Mouse (Mus musculus): Measurements from ENCODE around the gene Gm43552. TPM values are rescaled to one million over a fixed set of nuclear protein-coding genes. Genes with fewer than 3 reads are reported as not detected.

Gene Gm43552
- polyA plus RNA-seq, 1 experiment = not detected

DNA sequence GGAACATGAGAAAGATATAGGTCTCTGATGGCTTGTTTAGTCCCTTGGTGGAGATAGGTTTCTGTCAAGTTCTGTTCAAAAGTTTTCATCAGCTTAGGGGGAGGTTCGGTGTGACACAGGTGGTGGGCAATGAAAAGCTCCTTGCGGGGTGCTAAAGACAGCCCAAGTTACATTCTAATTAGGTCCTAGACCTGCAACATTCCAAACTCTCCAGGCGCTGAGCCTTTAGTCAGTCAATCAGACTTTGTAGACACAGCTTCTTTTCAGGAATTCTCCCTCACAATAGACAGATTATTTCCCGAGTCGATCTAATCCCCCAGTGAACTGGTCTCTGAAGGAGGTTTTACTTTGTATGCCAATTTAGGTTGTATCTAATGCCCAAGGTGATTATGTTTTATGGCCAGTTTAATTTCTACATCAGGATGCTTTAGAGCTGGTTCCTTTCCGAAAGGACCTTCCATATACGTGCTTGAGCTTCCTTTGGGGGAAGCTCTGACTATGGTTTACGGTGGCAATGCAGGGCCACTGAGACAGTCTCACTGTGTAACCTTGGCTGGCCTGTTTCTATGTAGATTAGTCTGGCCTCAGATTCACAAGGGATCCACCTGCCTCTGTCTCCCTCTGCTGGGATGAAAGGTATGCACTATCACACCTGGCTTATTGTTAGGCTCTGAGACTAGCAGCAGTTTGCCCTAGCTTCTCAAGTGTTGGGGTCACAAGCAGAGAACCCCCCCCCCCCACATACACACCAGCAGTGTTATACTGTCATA, 33.2 kb upstream of the Gm43552 start:
- Histone ChIP-seq H3K9ac (ENCODE audit: low read depth, poor library complexity, severe bottlenecking) (no peak overlapping the region; the same call in 1 of the 2 replicates), H3K27me3 (ENCODE audit: control insufficient read depth, insufficient read depth, low read length, poor library complexity, severe bottlenecking) (no peaks in the 10 kb centered on the region), H3K27ac (ENCODE audit: insufficient read depth, low read length) (peak overlapping the region; percentile 96), H3K9me3 (replicated peaks; ENCODE audit: control insufficient read depth, insufficient read depth, low read length, poor library complexity, severe bottlenecking) (no peaks in the 10 kb centered on the region), H3K36me3 (ENCODE audit: control insufficient read depth, insufficient read depth, low read length, poor library complexity, severe bottlenecking) (no peaks in the 10 kb centered on the region), H3K4me3 (ENCODE audit: low read depth, low read length) (no peak overlapping the region), H3K4me1 (ENCODE audit: control insufficient read depth, insufficient read depth, low read length) (peaks cover 5% of the 10 kb centered on the region)
- TF ChIP-seq CTCF (IDR thresholded peaks at IDR 0.05; ENCODE audit: low read depth, low read length) = peak; percentile 57
- peak; percentile 76 for TF ChIP-seq EP300 (IDR thresholded peaks at IDR 0.05; ENCODE audit: insufficient read depth, low read depth, low read length)
- TF ChIP-seq POLR2A (IDR thresholded peaks at IDR 0.05; ENCODE audit: insufficient read depth, low read length) = no peak

DNA sequence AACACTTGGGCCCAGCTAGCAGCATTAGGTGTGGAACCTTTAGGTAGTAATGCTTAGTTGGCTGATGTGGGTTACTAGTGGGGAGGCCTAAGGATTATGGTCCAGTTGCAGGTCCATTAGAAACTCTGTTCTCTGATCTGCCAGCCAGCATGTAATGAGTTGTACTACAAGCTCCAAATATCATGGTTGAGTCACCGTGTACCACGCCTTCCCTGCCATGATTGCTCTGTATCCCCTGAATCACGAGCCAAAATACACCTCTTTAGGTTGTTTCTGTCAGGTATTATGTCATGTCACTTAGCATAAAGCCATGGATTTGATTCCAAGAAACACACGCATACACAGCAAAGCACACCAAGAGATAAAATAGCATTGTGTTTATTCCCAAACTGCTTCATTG, 32.2 kb upstream of the Gm43552 start:
- H3K9me3 ChIP-seq (replicated peaks; ENCODE audit: control insufficient read depth, insufficient read depth, low read length, poor library complexity, severe bottlenecking) = no peaks in the 10 kb centered on the region
- TF ChIP-seq POLR2A (IDR thresholded peaks at IDR 0.05; ENCODE audit: insufficient read depth, low read length) (no peak), CTCF (IDR thresholded peaks at IDR 0.05; ENCODE audit: low read depth, low read length) (no peak), EP300 (IDR thresholded peaks at IDR 0.05; ENCODE audit: insufficient read depth, low read depth, low read length) (no peak)
- H3K27me3 ChIP-seq (ENCODE audit: control insufficient read depth, insufficient read depth, low read length, poor library complexity, severe bottlenecking) = no peaks in the 10 kb centered on the region
- H3K36me3 ChIP-seq (ENCODE audit: control insufficient read depth, insufficient read depth, low read length, poor library complexity, severe bottlenecking) = no peaks in the 10 kb centered on the region
- no peak overlapping the region for H3K4me3 ChIP-seq (ENCODE audit: low read depth, low read length)
- peak overlapping the region; percentile 96 for H3K27ac ChIP-seq (ENCODE audit: insufficient read depth, low read length)
- H3K4me1 ChIP-seq (ENCODE audit: control insufficient read depth, insufficient read depth, low read length) = peaks cover 5% of the 10 kb centered on the region
- no peak overlapping the region for H3K9ac ChIP-seq (ENCODE audit: low read depth, poor library complexity, severe bottlenecking)

DNA sequence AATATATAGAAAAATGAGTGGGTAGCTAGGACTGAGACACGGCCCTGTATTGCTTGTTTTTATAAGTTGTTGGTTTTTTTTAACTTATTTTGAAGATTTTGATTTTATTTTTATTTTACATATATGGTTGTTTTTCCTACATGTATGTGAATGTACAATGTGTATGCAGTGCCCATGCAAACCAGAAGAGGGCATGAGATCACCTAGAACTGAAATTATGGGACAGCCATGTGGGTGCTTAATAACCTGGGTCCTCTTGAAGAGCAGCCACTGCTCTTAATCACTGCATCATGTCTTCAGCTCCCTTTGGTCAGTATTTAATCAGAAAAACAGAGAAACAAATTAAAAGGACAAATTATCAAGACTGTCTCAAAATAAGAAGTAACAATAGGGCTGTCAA, 29.2 kb upstream of the Gm43552 start:
- no peak overlapping the region for H3K9ac ChIP-seq (ENCODE audit: low read depth, poor library complexity, severe bottlenecking)
- H3K4me1 ChIP-seq (ENCODE audit: control insufficient read depth, insufficient read depth, low read length) = peaks cover 2% of the 10 kb centered on the region
- H3K36me3 ChIP-seq (ENCODE audit: control insufficient read depth, insufficient read depth, low read length, poor library complexity, severe bottlenecking) = no peaks in the 10 kb centered on the region
- TF ChIP-seq CTCF (IDR thresholded peaks at IDR 0.05; ENCODE audit: low read depth, low read length) (no peak), POLR2A (IDR thresholded peaks at IDR 0.05; ENCODE audit: insufficient read depth, low read length) (no peak), EP300 (IDR thresholded peaks at IDR 0.05; ENCODE audit: insufficient read depth, low read depth, low read length) (no peak)
- no peak overlapping the region for H3K27ac ChIP-seq (ENCODE audit: insufficient read depth, low read length)
- H3K9me3 ChIP-seq (replicated peaks; ENCODE audit: control insufficient read depth, insufficient read depth, low read length, poor library complexity, severe bottlenecking) = no peaks in the 10 kb centered on the region
- no peak overlapping the region for H3K4me3 ChIP-seq (ENCODE audit: low read depth, low read length)
- no peaks in the 10 kb centered on the region for H3K27me3 ChIP-seq (ENCODE audit: control insufficient read depth, insufficient read depth, low read length, poor library complexity, severe bottlenecking)

DNA sequence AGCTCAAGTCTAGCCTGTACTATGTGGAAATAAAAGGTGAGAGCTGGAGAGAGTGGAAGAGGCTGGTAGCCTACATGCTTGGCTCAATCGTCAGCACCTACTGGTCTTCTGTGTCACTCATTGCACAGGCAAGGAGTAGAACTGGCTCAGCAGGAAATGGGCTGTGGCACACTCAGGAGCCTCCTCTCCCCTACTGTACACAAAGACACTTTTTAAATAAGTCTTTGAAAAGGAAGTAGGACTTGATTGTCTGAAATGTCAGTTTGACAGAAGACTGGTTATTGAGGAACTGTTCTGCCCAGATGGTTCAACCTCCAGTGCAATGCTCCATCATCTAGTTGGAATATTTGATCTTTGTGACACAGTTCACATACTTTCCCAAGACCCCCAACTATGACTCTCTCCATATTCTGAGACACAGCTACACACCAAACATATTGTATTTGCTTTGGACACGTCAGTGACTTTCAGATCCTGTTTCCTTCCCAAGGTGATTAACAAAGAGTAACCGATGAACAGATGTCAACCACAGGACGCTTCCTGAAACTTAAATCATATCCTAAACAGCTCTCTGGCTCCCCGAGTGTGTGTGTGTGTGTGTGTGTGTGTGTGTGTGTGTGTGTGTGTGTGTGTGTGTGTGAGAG, 22.1 kb upstream of the Gm43552 start:
- TF ChIP-seq POLR2A (IDR thresholded peaks at IDR 0.05; ENCODE audit: insufficient read depth, low read length) = no peak
- TF ChIP-seq EP300 (IDR thresholded peaks at IDR 0.05; ENCODE audit: insufficient read depth, low read depth, low read length) = no peak
- TF ChIP-seq CTCF (IDR thresholded peaks at IDR 0.05; ENCODE audit: low read depth, low read length) = no peak
- no peaks in the 10 kb centered on the region for H3K36me3 ChIP-seq (ENCODE audit: control insufficient read depth, insufficient read depth, low read length, poor library complexity, severe bottlenecking)
- no peaks in the 10 kb centered on the region for H3K4me1 ChIP-seq (ENCODE audit: control insufficient read depth, insufficient read depth, low read length)
- no peaks in the 10 kb centered on the region for H3K9me3 ChIP-seq (replicated peaks; ENCODE audit: control insufficient read depth, insufficient read depth, low read length, poor library complexity, severe bottlenecking)
- H3K27ac ChIP-seq (ENCODE audit: insufficient read depth, low read length) = no peak overlapping the region
- H3K9ac ChIP-seq (ENCODE audit: low read depth, poor library complexity, severe bottlenecking) = no peak overlapping the region
- no peak overlapping the region for H3K4me3 ChIP-seq (ENCODE audit: low read depth, low read length)
- no peaks in the 10 kb centered on the region for H3K27me3 ChIP-seq (ENCODE audit: control insufficient read depth, insufficient read depth, low read length, poor library complexity, severe bottlenecking)

DNA sequence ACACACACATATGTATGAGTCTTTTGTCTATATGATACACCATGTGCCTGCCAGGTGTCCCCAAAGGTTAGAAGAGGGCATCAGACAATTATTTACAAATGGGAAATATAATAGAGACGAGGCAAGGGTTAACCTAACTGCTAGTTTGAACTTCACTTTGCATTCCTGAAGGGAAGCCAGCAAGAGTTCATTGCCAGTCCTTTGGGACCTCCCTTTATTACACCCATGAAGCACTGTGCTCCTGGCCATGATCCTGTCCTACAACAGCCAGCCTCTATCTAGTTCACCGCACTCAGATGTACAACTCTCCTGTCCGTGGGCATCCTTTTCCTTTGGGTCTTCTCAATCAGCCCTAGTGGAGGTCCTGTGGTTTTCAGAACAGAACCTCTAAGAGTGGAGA, 20.9 kb upstream of the Gm43552 start:
- Histone ChIP-seq H3K27ac (ENCODE audit: insufficient read depth, low read length) (no peak overlapping the region), H3K36me3 (ENCODE audit: control insufficient read depth, insufficient read depth, low read length, poor library complexity, severe bottlenecking) (no peaks in the 10 kb centered on the region), H3K4me3 (ENCODE audit: low read depth, low read length) (no peak overlapping the region), H3K9me3 (replicated peaks; ENCODE audit: control insufficient read depth, insufficient read depth, low read length, poor library complexity, severe bottlenecking) (no peaks in the 10 kb centered on the region), H3K27me3 (ENCODE audit: control insufficient read depth, insufficient read depth, low read length, poor library complexity, severe bottlenecking) (no peaks in the 10 kb centered on the region), H3K4me1 (ENCODE audit: control insufficient read depth, insufficient read depth, low read length) (no peaks in the 10 kb centered on the region), H3K9ac (ENCODE audit: low read depth, poor library complexity, severe bottlenecking) (no peak overlapping the region)
- TF ChIP-seq POLR2A (IDR thresholded peaks at IDR 0.05; ENCODE audit: insufficient read depth, low read length) (no peak), CTCF (IDR thresholded peaks at IDR 0.05; ENCODE audit: low read depth, low read length) (no peak), EP300 (IDR thresholded peaks at IDR 0.05; ENCODE audit: insufficient read depth, low read depth, low read length) (no peak)

DNA sequence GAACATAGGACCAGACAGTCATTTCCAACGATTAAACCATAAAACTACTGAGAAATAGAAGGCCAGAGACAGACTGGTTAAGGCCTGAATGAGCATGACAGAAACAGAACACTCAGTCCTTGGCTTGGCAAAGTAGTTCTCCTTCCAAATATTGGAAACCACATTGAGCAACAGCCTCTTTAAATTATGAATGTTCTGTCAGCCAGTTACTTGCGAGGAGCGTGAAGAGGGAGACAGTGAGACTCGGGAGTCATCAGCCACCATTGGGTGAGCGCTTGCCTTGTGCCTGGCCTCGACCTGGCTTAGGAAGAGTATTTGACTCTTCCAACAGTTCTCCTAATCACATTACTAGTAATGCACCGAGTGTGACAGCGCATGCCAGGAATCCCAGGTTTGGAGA, 15.8 kb upstream of the Gm43552 start:
- H3K4me1 ChIP-seq (ENCODE audit: control insufficient read depth, insufficient read depth, low read length) = no peaks in the 10 kb centered on the region
- TF ChIP-seq EP300 (IDR thresholded peaks at IDR 0.05; ENCODE audit: insufficient read depth, low read depth, low read length) (no peak), POLR2A (IDR thresholded peaks at IDR 0.05; ENCODE audit: insufficient read depth, low read length) (no peak), CTCF (IDR thresholded peaks at IDR 0.05; ENCODE audit: low read depth, low read length) (no peak)
- no peak overlapping the region for H3K27ac ChIP-seq (ENCODE audit: insufficient read depth, low read length)
- H3K9ac ChIP-seq (ENCODE audit: low read depth, poor library complexity, severe bottlenecking) = no peak overlapping the region
- no peaks in the 10 kb centered on the region for H3K27me3 ChIP-seq (ENCODE audit: control insufficient read depth, insufficient read depth, low read length, poor library complexity, severe bottlenecking)
- no peaks in the 10 kb centered on the region for H3K36me3 ChIP-seq (ENCODE audit: control insufficient read depth, insufficient read depth, low read length, poor library complexity, severe bottlenecking)
- H3K4me3 ChIP-seq (ENCODE audit: low read depth, low read length) = no peak overlapping the region
- H3K9me3 ChIP-seq (replicated peaks; ENCODE audit: control insufficient read depth, insufficient read depth, low read length, poor library complexity, severe bottlenecking) = no peaks in the 10 kb centered on the region

Measured in ES-Bruce4 (cell line).